Mouse (Mus musculus) embryonic fibroblast, embryonic 13.5 days (primary cell): Measurements from ENCODE around the gene Cavin1.

Experiments
- CTCF ChIP-seq: IDR thresholded peaks from 2 replicates; pipeline ENCODE4 v1.5.1; 2011; ENCODE audit warnings: mild to moderate bottlenecking, control low read depth, low read length, moderate library complexity, borderline replicate concordance; ENCODE audit not compliant: insufficient read depth
- POLR2A ChIP-seq: IDR thresholded peaks from 2 replicates; pipeline ENCODE4 v1.6.1; 2011; ENCODE audit warnings: low read depth, mild to moderate bottlenecking, control low read depth, low read length, moderate library complexity

- TF ChIP-seq CTCF (no peak), POLR2A (no peak)
Observed at GRCm38 (mm10) chr11:100958613-100959463, 11.8 kb downstream of the Cavin1 start.
